In the genomic region with DNA sequence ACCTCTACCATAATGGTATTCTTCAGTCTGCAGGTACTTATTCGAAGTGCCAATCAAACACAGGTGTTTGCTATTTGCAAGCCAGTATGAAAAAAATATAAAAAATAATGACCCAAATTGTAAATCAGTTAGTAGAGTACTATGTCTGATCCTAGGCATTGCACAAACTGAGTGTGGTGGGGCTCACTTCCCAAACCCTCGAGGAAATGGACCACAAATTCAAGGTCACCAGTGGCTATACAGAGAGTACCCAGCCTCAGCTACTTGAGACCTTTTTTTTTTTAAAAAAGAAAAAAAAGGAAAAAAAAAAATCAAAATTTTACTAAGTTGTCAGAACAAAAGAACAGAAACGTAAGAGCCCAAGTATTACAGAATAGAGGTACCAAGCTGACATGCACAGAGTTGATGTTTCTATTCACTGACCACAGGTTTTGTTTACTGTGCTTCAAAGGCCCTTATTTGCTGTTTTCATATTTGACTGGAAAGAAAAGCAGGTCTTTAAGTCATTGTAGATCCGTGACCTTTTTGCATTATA, we compare ENCODE assay signal across 9 mouse cellular contexts. TPM values are rescaled to one million over a fixed set of nuclear protein-coding genes. Genes with fewer than 3 reads are reported as not detected.
DNase-seq lines count a peak whose midpoint lies in the region; ATAC-seq and TF ChIP-seq lines count a peak whose summit lies in the region.
"Had no signal": no experiment of that assay in that cellular context is flagged by ENCODE, and none has a peak within 500 bp of the region (broad histone marks: within the 10 kb centered on the region; RNA-seq: fewer than 3 reads in every experiment).

No protein-coding gene starts in this region.

- H3K9ac ChIP-seq in lung, embryonic 14.5 days = 0 out of 2 replicates have a peak overlapping the region, but pooled peaks have one; percentile 16
- H3K9ac ChIP-seq in neural tube, embryonic 12.5 days = 0 out of 2 replicates have a peak overlapping the region, but pooled peaks have one; percentile 21

- no peak overlapping the region for H3K27ac ChIP-seq in lung, embryonic 14.5 days (ENCODE audit: low read depth)
- H3K27ac ChIP-seq in neural tube, embryonic 12.5 days = no peak overlapping the region

- H3K36me3 ChIP-seq in lung, embryonic 14.5 days (ENCODE audit: insufficient read depth) = peaks cover 15% of the 10 kb centered on the region
- H3K36me3 ChIP-seq in neural tube, embryonic 12.5 days = no peaks in the 10 kb centered on the region

- H3K4me3 ChIP-seq in lung, embryonic 14.5 days (ENCODE audit: low read depth, low read length) = peak overlapping the region; percentile 99; the same call in 1 of the 2 replicates
- no peak overlapping the region for H3K4me3 ChIP-seq in neural tube, embryonic 12.5 days

- no peaks in the 10 kb centered on the region for H3K27me3 ChIP-seq in lung, embryonic 14.5 days (ENCODE audit: insufficient read depth, low read length)
- no peaks in the 10 kb centered on the region for H3K27me3 ChIP-seq in neural tube, embryonic 12.5 days (replicated peaks)

- WGBS in lung, embryonic 14.5 days = 61% methylated on average over 4 of the region's 4 CpGs
- WGBS in neural tube, embryonic 12.5 days = 84% methylated on average over 4 of the region's 4 CpGs

- DNase-seq in CD4-positive, CD25-positive, alpha-beta regulatory T cell, adult 2 months (ENCODE audit: low read depth, low spot score) = peak; percentile 34
- DNase-seq in lung, embryonic 14.5 days = no peak
- no peak for DNase-seq in lung, postnatal 36 days
- peak; percentile 71 for DNase-seq in induced T-regulatory cell, adult 2 months (ENCODE audit: low read depth)
- no peak for DNase-seq in cerebellum, adult 9-11 months
- DNase-seq in yolk sac, embryonic 10.5 days (ENCODE audit: low spot score) = no peak
- DNase-seq: kidney, adult 2 months had no signal

- no peaks in the 10 kb centered on the region for H3K9me3 ChIP-seq in lung, embryonic 14.5 days (ENCODE audit: low read depth, low read length)
- H3K9me3 ChIP-seq in neural tube, embryonic 12.5 days = no peaks in the 10 kb centered on the region

- peaks cover 11% of the 10 kb centered on the region for H3K4me1 ChIP-seq in lung, embryonic 14.5 days (ENCODE audit: insufficient read depth)
- peaks cover 17% of the 10 kb centered on the region for H3K4me1 ChIP-seq in neural tube, embryonic 12.5 days

- no peak for ATAC-seq in CD4-positive, CD25-positive, alpha-beta regulatory T cell, adult 4 months
- ATAC-seq in lung, embryonic 14.5 days (ENCODE audit: insufficient read depth) = no peak
- ATAC-seq in neural tube, embryonic 12.5 days (ENCODE audit: low FRiP score, low read depth) = no peak

- peak overlapping the region; percentile 77 for H3K4me2 ChIP-seq in lung, embryonic 14.5 days
- peak overlapping the region; percentile 86 for H3K4me2 ChIP-seq in neural tube, embryonic 12.5 days (replicated peaks)

- TF ChIP-seq CTCF in lung, embryonic 14.5 days (IDR thresholded peaks at IDR 0.05; ENCODE audit: low read depth) = no peak

RNA-seq across cellular contexts. Expression of a gene that starts 2.9 kb away (rescaled TPM):
- 10 to 100 TPM; 24.8 to 39.1 TPM for polyA plus RNA-seq in CD4-positive, CD25-positive, alpha-beta regulatory T cell, adult 4 months (2017; shearing (Covaris generic))
- 139 and 144 TPM in 2 replicates for polyA plus RNA-seq in lung, embryonic 14.5 days (2014; fragmentation: Nextera tagmentation; extraction: Ambion mirVana)
- polyA plus RNA-seq in neural tube, embryonic 12.5 days (2016; fragmentation: Nextera tagmentation; extraction: Ambion mirVana) = 211 and 212 TPM in 2 replicates

RNA-seq across cellular contexts. Expression of a gene that starts 42.5 kb away (rescaled TPM):
- 10 to 100 TPM in 1 of 2 experiments, 1 to 10 TPM in 1; 8.1 to 16.8 TPM for polyA plus RNA-seq in CD4-positive, CD25-positive, alpha-beta regulatory T cell, adult 4 months (2017; shearing (Covaris generic))
- polyA plus RNA-seq in lung, embryonic 14.5 days (2014; fragmentation: Nextera tagmentation; extraction: Ambion mirVana) = 28.7 TPM in 2 replicates
- 16.0 and 16.8 TPM in 2 replicates for polyA plus RNA-seq in neural tube, embryonic 12.5 days (2016; fragmentation: Nextera tagmentation; extraction: Ambion mirVana)

Comparison
In these comparisons a context has a peak if more than half of its experiments do, and no peak if none do; other contexts are left out.
1. DNase-seq: peak in CD4-positive, CD25-positive, alpha-beta regulatory T cell, adult 2 months (single experiment) and induced T-regulatory cell, adult 2 months (single experiment); none in lung, embryonic 14.5 days (single experiment), lung, postnatal 36 days (single experiment), cerebellum, adult 9-11 months (single experiment) and yolk sac, embryonic 10.5 days (single experiment).